Mouse (Mus musculus) spleen, postnatal 14 days (tissue): ENCODE results near the gene Tlcd1.

Experiments used
- DNase-seq, 2 experiments: peaks; one replicate each; pipeline ENCODE4 v3.0.0; 2021 to 2022; ENCODE audit warnings: low spot score in 2 of 2

Gene Tlcd1

GRCm38 (mm10) chr11:78161169-78161568, 15.3 kb upstream of the Tlcd1 start:
- DNase-seq, result no peak

GRCm38 (mm10) chr11:78161968-78162367, 14.5 kb upstream of the Tlcd1 start:
- DNase-seq, result no peak

- no peak for DNase-seq
Observed at GRCm38 (mm10) chr11:78162504-78162903, 14.0 kb upstream of the Tlcd1 start.

- no peak for DNase-seq
Observed at GRCm38 (mm10) chr11:78163045-78163444, 13.5 kb upstream of the Tlcd1 start.

- DNase-seq, result peak in 1 of 2 experiments; percentile 21
Observed at GRCm38 (mm10) chr11:78163681-78164603, 12.6 kb upstream of the Tlcd1 start.

GRCm38 (mm10) chr11:78164604-78164923, 11.9 kb upstream of the Tlcd1 start:
- DNase-seq, result no peak

GRCm38 (mm10) chr11:78164924-78165760, 11.4 kb upstream of the Tlcd1 start, which contains the start of gene Traf4:
Gene Traf4, minus strand, starts transcription at chr11:78165589.
- peak; percentile 71 to 74 for DNase-seq

- peak in 1 of 2 experiments; percentile 30 for DNase-seq
Observed at GRCm38 (mm10) chr11:78165761-78166109, 10.8 kb upstream of the Tlcd1 start.

GRCm38 (mm10) chr11:78166161-78166560, 10.3 kb upstream of the Tlcd1 start:
- DNase-seq, result no peak

GRCm38 (mm10) chr11:78166640-78167039, 9.9 kb upstream of the Tlcd1 start:
- no peak for DNase-seq

- DNase-seq, result no peak
Observed at GRCm38 (mm10) chr11:78167257-78167959, 9.1 kb upstream of the Tlcd1 start.

- DNase-seq, result peak in 1 of 2 experiments; percentile 42
Observed at GRCm38 (mm10) chr11:78168541-78169468, 7.7 kb upstream of the Tlcd1 start.

GRCm38 (mm10) chr11:78170306-78170705, 6.2 kb upstream of the Tlcd1 start:
- DNase-seq, result no peak

GRCm38 (mm10) chr11:78171328-78171727, 5.2 kb upstream of the Tlcd1 start:
- no peak for DNase-seq

GRCm38 (mm10) chr11:78172034-78172747, 4.3 kb upstream of the Tlcd1 start:
- no peak for DNase-seq

- no peak for DNase-seq
Observed at GRCm38 (mm10) chr11:78172748-78173383, 3.6 kb upstream of the Tlcd1 start.

- no peak for DNase-seq
Observed at GRCm38 (mm10) chr11:78174506-78174905, 2.0 kb upstream of the Tlcd1 start.

- DNase-seq, result no peak
Observed at GRCm38 (mm10) chr11:78175771-78176401, 625 bp upstream of the Tlcd1 start.

GRCm38 (mm10) chr11:78176905-78177331, 407 bp downstream of the Tlcd1 start:
- no peak for DNase-seq
